Mouse (Mus musculus): Measurements from ENCODE around the gene Mrpl43. TPM values are rescaled to one million over a fixed set of nuclear protein-coding genes. Genes with fewer than 3 reads are reported as not detected.

Gene Mrpl43
- total RNA-seq (2023) = 25.2 TPM

GRCm38 (mm10) chr19:45005957-45006712 is at the start of gene Mrpl43:
TSS of gene Mrpl43 (minus strand) at chr19:45006442.

GRCm38 (mm10) chr19:45047417-45047934 is 41.2 kb upstream of the Mrpl43 start, which contains the start of gene Sfxn3:
TSS of gene Sfxn3 (plus strand) at chr19:45047503.

GRCm38 (mm10) chr19:45045651-45046050 is 39.4 kb upstream of the Mrpl43 start, which contains the start of gene Pdzd7:
TSS of gene Pdzd7 (minus strand) at chr19:45045717.

GRCm38 (mm10) chr19:45014335-45014971 is 8.2 kb upstream of the Mrpl43 start, which contains the start of gene Lzts2:
TSS of gene Lzts2 (plus strand) at chr19:45014414.

GRCm38 (mm10) chr19:45005444-45005843 is 798 bp downstream of the Mrpl43 start, which contains the start of gene Twnk:
TSS of gene Twnk (plus strand) at chr19:45005663.

GRCm38 (mm10) chr19:44988831-44989566 is 17.2 kb downstream of the Mrpl43 start, which contains the start of gene Sema4g:
TSS of gene Sema4g (plus strand) at chr19:44989101.

Other genes starting within 250 kb of the Mrpl43 start
- gene Slf2, start 75.3 kb downstream of the Mrpl43 start, total RNA-seq (2023) = 39.5 TPM
- gene Sema4g, start 17.3 kb downstream of the Mrpl43 start, total RNA-seq (2023) = 1.5 TPM
- gene Twnk, start 779 bp downstream of the Mrpl43 start, total RNA-seq (2023) = 12.6 TPM
- 3.2 TPM for gene Lzts2, start 8.0 kb upstream of the Mrpl43 start, total RNA-seq (2023)
- not detected for gene Pdzd7, start 39.3 kb upstream of the Mrpl43 start, total RNA-seq (2023)
- gene Sfxn3, start 41.1 kb upstream of the Mrpl43 start, total RNA-seq (2023) = 67.0 TPM
- gene Kazald1, start 68.8 kb upstream of the Mrpl43 start, total RNA-seq (2023) = not detected
- gene Tlx1, start 144.2 kb upstream of the Mrpl43 start, total RNA-seq (2023) = not detected
- not detected for gene Lbx1, start 229.4 kb upstream of the Mrpl43 start, total RNA-seq (2023)

Data from CD8-positive naive resting alpha-beta T cell, adult 57 days (primary cell).